Mouse (Mus musculus): ENCODE results near the gene Zbtb40.

- TF ChIP-seq EP300 (IDR thresholded peaks at IDR 0.05; ENCODE audit: low read depth) (no peak), CTCF (IDR thresholded peaks at IDR 0.05; ENCODE audit: low read depth) (no peak)
These were observed 48.8 kb upstream of the Zbtb40 start for GRCm38 (mm10) chr4:137097246-137097983.
